Mouse (Mus musculus) heart, postnatal 0 days (tissue): ENCODE data around the gene Oxsr1.

Experiments used
- CTCF ChIP-seq: IDR thresholded peaks from 2 replicates; pipeline ENCODE4 v1.5.1; 2016; ENCODE audit warnings: antibody characterized with exemption, control low read depth, low read depth
- EP300 ChIP-seq: IDR thresholded peaks from 2 replicates; pipeline ENCODE4 v1.6.1; 2016; ENCODE audit warnings: antibody characterized with exemption, low read depth

DNA sequence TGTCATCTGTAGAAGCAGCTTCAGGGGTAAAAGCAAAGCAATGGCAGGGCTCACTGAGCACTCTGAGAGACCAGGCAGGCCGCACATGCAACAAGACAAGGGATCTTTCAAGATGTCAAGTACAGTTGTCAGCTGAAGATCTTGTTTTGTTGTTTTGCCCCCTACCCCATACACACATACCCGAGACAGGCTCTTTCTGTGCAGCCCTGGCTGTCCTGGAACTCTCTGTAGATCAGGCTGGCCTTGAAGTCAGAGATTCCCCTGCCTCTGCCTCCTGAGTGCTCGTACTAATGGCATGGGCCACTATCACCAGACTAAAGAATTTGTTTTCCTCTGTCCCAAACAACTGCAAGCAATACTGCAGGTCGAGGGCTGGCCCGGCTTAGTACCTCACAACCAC is 44.2 kb downstream of the Oxsr1 start:
- no peak for TF ChIP-seq CTCF
- no peak for TF ChIP-seq EP300
